ENCODE assay signal across 26 mouse cellular contexts in genomic region chr17:73432058-73432457, GRCm38 (mm10). TPM values are rescaled to one million over a fixed set of nuclear protein-coding genes. Genes with fewer than 3 reads are reported as not detected.
A peak's percentile ranks its signal among the peaks of the same experiment; 100 is the strongest.
DNase-seq lines count a peak whose midpoint lies in the region; ATAC-seq lines count a peak whose summit lies in the region.
"Had no signal": no experiment of that assay in that cellular context is flagged by ENCODE, and none has a peak within 500 bp of the region (broad histone marks: within the 10 kb centered on the region; RNA-seq: fewer than 3 reads in every experiment).

No protein-coding gene starts in this region.

- ATAC-seq in heart, embryonic 11.5 days (replicated peaks; ENCODE audit: insufficient number of reproducible peaks, low FRiP score, low TSS enrichment) = no peak
- ATAC-seq in heart, embryonic 15.5 days (replicated peaks; ENCODE audit: insufficient number of reproducible peaks, insufficient read depth, low FRiP score, low read depth) = no peak
- ATAC-seq in neural tube, embryonic 13.5 days (ENCODE audit: low read depth) = 0 out of 2 replicates have a peak, but pooled peaks have one; percentile 11
- no peak for ATAC-seq in neural tube, embryonic 15.5 days (ENCODE audit: low FRiP score)
- ATAC-seq: forebrain, embryonic 15.5 days; hindbrain, embryonic 16.5 days; inflammation-experienced regulatory T-cells, adult 6 months had no signal

- H3K36me3 ChIP-seq in heart, embryonic 11.5 days (ENCODE audit: control insufficient read depth, insufficient read depth, low read length) = no peaks in the 10 kb centered on the region
- H3K36me3 ChIP-seq in heart, embryonic 15.5 days = no peaks in the 10 kb centered on the region
- H3K36me3 ChIP-seq in neural tube, embryonic 13.5 days = no peaks in the 10 kb centered on the region
- H3K36me3 ChIP-seq in neural tube, embryonic 15.5 days = no peaks in the 10 kb centered on the region
- H3K36me3 ChIP-seq: embryonic facial prominence, embryonic 12.5 days; forebrain, embryonic 15.5 days had no signal

- no peak overlapping the region for H3K4me3 ChIP-seq in heart, embryonic 11.5 days (ENCODE audit: low read depth, low read length)
- no peak overlapping the region for H3K4me3 ChIP-seq in heart, embryonic 15.5 days
- no peak overlapping the region for H3K4me3 ChIP-seq in neural tube, embryonic 13.5 days
- no peak overlapping the region for H3K4me3 ChIP-seq in neural tube, embryonic 15.5 days (replicated peaks)
- H3K4me3 ChIP-seq: embryonic facial prominence, embryonic 12.5 days; forebrain, embryonic 15.5 days had no signal

- WGBS in heart, embryonic 11.5 days (ENCODE audit: insufficient replicate concordance) = 80% methylated on average over 1 of the region's 1 CpGs
- 76% methylated on average over 1 of the region's 1 CpGs for WGBS in heart, embryonic 15.5 days
- 60% methylated on average over 1 of the region's 1 CpGs for WGBS in neural tube, embryonic 13.5 days
- WGBS in neural tube, embryonic 15.5 days = 70% methylated on average over 1 of the region's 1 CpGs

- H3K27ac ChIP-seq in heart, embryonic 11.5 days (ENCODE audit: low read depth, low read length) = 0 out of 2 replicates have a peak overlapping the region, but pooled peaks have one; percentile 16
- H3K27ac ChIP-seq in heart, embryonic 15.5 days = peak overlapping the region; percentile 47
- H3K27ac ChIP-seq in neural tube, embryonic 13.5 days (replicated peaks) = peak overlapping the region; percentile 46; the same call in 1 of the 2 replicates
- no peak overlapping the region; the same call in 1 of the 2 replicates for H3K27ac ChIP-seq in neural tube, embryonic 15.5 days (replicated peaks)
- H3K27ac ChIP-seq: embryonic facial prominence, embryonic 12.5 days; forebrain, embryonic 15.5 days had no signal

- no peaks in the 10 kb centered on the region for H3K27me3 ChIP-seq in heart, embryonic 11.5 days (ENCODE audit: control insufficient read depth, insufficient read depth, low read length)
- H3K27me3 ChIP-seq in heart, embryonic 15.5 days = no peaks in the 10 kb centered on the region
- no peaks in the 10 kb centered on the region for H3K27me3 ChIP-seq in neural tube, embryonic 13.5 days
- no peaks in the 10 kb centered on the region for H3K27me3 ChIP-seq in neural tube, embryonic 15.5 days (replicated peaks)
- H3K27me3 ChIP-seq: embryonic facial prominence, embryonic 12.5 days; forebrain, embryonic 15.5 days had no signal

- no peaks in the 10 kb centered on the region for H3K9me3 ChIP-seq in heart, embryonic 11.5 days (replicated peaks; ENCODE audit: control insufficient read depth, low read length)
- H3K9me3 ChIP-seq in heart, embryonic 15.5 days (replicated peaks) = no peaks in the 10 kb centered on the region
- no peaks in the 10 kb centered on the region for H3K9me3 ChIP-seq in neural tube, embryonic 13.5 days
- H3K9me3 ChIP-seq in neural tube, embryonic 15.5 days (replicated peaks) = no peaks in the 10 kb centered on the region
- H3K9me3 ChIP-seq: embryonic facial prominence, embryonic 12.5 days; forebrain, embryonic 15.5 days had no signal

- peaks cover 13% of the 10 kb centered on the region for H3K4me1 ChIP-seq in heart, embryonic 11.5 days (ENCODE audit: control insufficient read depth, insufficient read depth, low read length)
- peaks cover 13% of the 10 kb centered on the region for H3K4me1 ChIP-seq in heart, embryonic 15.5 days (replicated peaks)
- peaks cover 15% of the 10 kb centered on the region for H3K4me1 ChIP-seq in neural tube, embryonic 13.5 days (replicated peaks)
- H3K4me1 ChIP-seq in neural tube, embryonic 15.5 days = peaks cover 11% of the 10 kb centered on the region
- H3K4me1 ChIP-seq: embryonic facial prominence, embryonic 12.5 days; forebrain, embryonic 15.5 days had no signal

- no peak overlapping the region for H3K9ac ChIP-seq in heart, embryonic 11.5 days (ENCODE audit: low read depth, low read length)
- H3K9ac ChIP-seq in heart, embryonic 15.5 days = no peak overlapping the region
- H3K9ac ChIP-seq in neural tube, embryonic 13.5 days = no peak overlapping the region
- no peak overlapping the region for H3K9ac ChIP-seq in neural tube, embryonic 15.5 days (replicated peaks)
- H3K9ac ChIP-seq: embryonic facial prominence, embryonic 12.5 days; forebrain, embryonic 15.5 days had no signal

- DNase-seq in heart, adult 9 months (ENCODE audit: low spot score in 2 of 2) = no peak
- no peak for DNase-seq in heart, adult 18-20 months
- DNase-seq in embryo, embryonic 10.5 days (ENCODE audit: low spot score) = no peak
- DNase-seq: adrenal gland, postnatal 10 days; cerebellum, adult 11 months; cerebellum, adult 8-10 months; cerebellum, postnatal 14 days; gastrocnemius, postnatal 36 days; heart, adult 11 months; kidney, adult 2 months had no signal

- no peak overlapping the region for H3K4me2 ChIP-seq in heart, embryonic 11.5 days
- H3K4me2 ChIP-seq in heart, embryonic 15.5 days = no peak overlapping the region
- no peak overlapping the region for H3K4me2 ChIP-seq in neural tube, embryonic 13.5 days
- no peak overlapping the region for H3K4me2 ChIP-seq in neural tube, embryonic 15.5 days
- H3K4me2 ChIP-seq: embryonic facial prominence, embryonic 12.5 days; forebrain, embryonic 15.5 days had no signal

RNA-seq across cellular contexts. Expression of gene Capn13, which starts 31.4 kb away (rescaled TPM):
- not detected in 2 replicates for polyA plus RNA-seq in heart, embryonic 11.5 days (2014; fragmentation: Nextera tagmentation; extraction: Ambion mirVana)
- 0.05 and 0.09 TPM in 2 replicates for polyA plus RNA-seq in heart, embryonic 15.5 days (2015; fragmentation: Nextera tagmentation; extraction: Ambion mirVana)
- total RNA-seq in heart, adult 18-20 months (2021) = not detected
- 0.18 and 0.22 TPM in 2 replicates for polyA plus RNA-seq in neural tube, embryonic 13.5 days (2015; fragmentation: Nextera tagmentation; extraction: Ambion mirVana)
- polyA plus RNA-seq in neural tube, embryonic 15.5 days (2015; fragmentation: Nextera tagmentation; extraction: Ambion mirVana) = 0.18 and 0.24 TPM in 2 replicates
- total RNA-seq: adrenal gland, postnatal 10 days; adrenal gland, postnatal 4 days; common myeloid progenitor, adult 5-6 weeks; gastrocnemius, adult 8-10 months; gastrocnemius, postnatal 36 days; MEL had no signal
- polyA plus RNA-seq: brain, embryonic 14.5 days; C2C12; embryonic facial prominence, embryonic 12.5 days; forebrain, embryonic 11.5 days; forebrain, embryonic 15.5 days; hindbrain, embryonic 11.5 days; inflammation-experienced regulatory T-cells, adult 6 months had no signal
